Mouse (Mus musculus) inflammation-experienced regulatory T-cells (primary cell): ENCODE results near the gene 1700025B11Rik. TPM values are rescaled to one million over a fixed set of nuclear protein-coding genes. Genes with fewer than 3 reads are reported as not detected.

ENCODE experiments used
- polyA plus RNA-seq, 2 experiments: library from polyadenylated mRNA; unstranded; fragments of 100-300 nt; shearing (Covaris generic); gene quantifications; one replicate each; pipeline ENCODE4 v1.2.1; 2017

Gene 1700025B11Rik
- not detected for polyA plus RNA-seq

GRCm38 (mm10) chr15:77561792-77562191 lies at the start of gene 1700025B11Rik:
Gene 1700025B11Rik, minus strand, starts transcription at chr15:77561892.

DNA sequence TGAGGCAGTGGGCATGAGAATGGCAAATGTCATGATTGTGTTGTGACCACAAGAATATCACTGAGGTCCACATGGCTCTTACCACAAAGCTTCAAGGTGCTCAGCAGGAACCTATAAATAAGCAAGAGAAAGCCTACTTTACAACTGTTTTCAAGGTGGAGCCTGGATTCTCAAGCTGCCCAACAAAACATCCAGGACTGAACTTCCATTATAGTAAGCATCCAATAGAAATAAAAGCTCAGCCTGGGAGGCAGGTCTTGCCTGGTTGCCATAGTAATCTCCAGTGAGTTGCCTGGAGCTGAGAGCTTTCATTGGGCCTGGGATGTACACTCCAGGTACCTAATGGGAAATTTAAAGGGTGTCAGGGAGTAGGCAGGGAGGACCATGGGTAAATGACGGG lies 37.3 kb upstream of the 1700025B11Rik start, which contains the start of gene Gm36245:
Gene Gm36245, plus strand, starts transcription at position 301 of the 400 bp plus-strand sequence.

DNA sequence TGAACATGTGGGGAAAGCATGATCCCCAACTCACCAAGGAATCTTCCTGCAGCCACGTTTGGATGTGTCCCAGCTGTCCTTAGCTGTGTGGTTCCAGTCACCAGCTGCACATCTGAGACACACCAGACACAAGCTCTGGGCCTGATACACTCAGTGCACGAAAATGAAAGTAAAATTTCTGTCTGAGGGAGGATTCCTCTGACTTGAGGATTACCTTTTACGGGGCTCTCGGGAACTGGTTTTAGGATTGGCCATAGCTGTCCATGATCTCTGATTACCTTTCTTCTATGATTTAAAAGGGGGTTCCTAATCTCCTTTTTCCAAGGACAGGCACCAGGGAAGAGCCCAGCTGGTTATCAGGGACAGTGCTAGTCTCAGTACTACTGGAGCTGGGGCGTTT lies 34.3 kb upstream of the 1700025B11Rik start, which contains the start of gene Apol10b:
Gene Apol10b, minus strand, starts transcription at position 165 of the 400 bp plus-strand sequence.

DNA sequence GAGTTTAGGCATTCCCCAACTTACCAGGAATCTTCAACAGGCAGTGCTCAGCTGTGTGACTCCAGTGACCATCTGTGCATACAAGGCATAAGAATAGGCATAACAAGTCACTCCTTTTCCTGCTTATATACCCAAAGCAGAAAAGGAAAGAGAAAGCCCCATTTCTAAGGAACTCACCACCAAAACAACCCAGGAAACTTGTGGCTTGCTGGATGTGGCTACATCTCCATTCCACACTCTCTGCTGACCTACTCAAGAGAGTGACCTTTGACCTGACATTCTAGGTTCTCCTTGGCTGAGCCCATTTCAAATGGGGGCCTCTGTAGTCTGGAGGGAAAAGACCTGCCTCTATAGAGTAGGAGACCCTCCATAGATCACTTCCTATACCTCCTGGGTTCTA lies 28.5 kb downstream of the 1700025B11Rik start, which contains the start of gene Apol7c:
Gene Apol7c, minus strand, starts transcription at position 101 of the 400 bp plus-strand sequence.

Other genes with a start within 250 kb of the 1700025B11Rik start
- gene Apol7a, start 162.8 kb downstream of the 1700025B11Rik start, polyA plus RNA-seq = under 1 TPM in 1 of 2 experiments, not detected in 1; 0.34 TPM
- gene Apol9a, start 150.8 kb downstream of the 1700025B11Rik start, polyA plus RNA-seq = 10 to 100 TPM in 1 of 2 experiments, 1 to 10 TPM in 1; 8.1 to 16.1 TPM
- gene Apol7b, start 114.4 kb downstream of the 1700025B11Rik start, polyA plus RNA-seq = 1 to 10 TPM in 1 of 2 experiments, under 1 TPM in 1; 0.24 to 2.2 TPM
- gene Apol10a, start 84.8 kb downstream of the 1700025B11Rik start, polyA plus RNA-seq = under 1 TPM; 0.35 to 0.67 TPM
- gene Apol11a, start 53.6 kb downstream of the 1700025B11Rik start, polyA plus RNA-seq = not detected
- gene Apol7c, start 28.6 kb downstream of the 1700025B11Rik start, polyA plus RNA-seq = under 1 TPM; 0.17 to 0.43 TPM
- 1 to 10 TPM; 2.2 to 6.8 TPM for gene Apol10b, start 34.2 kb upstream of the 1700025B11Rik start, polyA plus RNA-seq
- not detected for gene Gm36245, start 37.4 kb upstream of the 1700025B11Rik start, polyA plus RNA-seq
- 1 to 10 TPM in 1 of 2 experiments, under 1 TPM in 1; 0.19 to 1.2 TPM for gene Apol11b, start 81.4 kb upstream of the 1700025B11Rik start, polyA plus RNA-seq
- 100 to 1,000 TPM in 1 of 2 experiments, 10 to 100 TPM in 1; 85.6 to 183 TPM for gene Apol7e, start 137.0 kb upstream of the 1700025B11Rik start, polyA plus RNA-seq
- 10 to 100 TPM; 12.2 to 60.8 TPM for gene Apol9b, start 167.1 kb upstream of the 1700025B11Rik start, polyA plus RNA-seq
- gene Apol8, start 195.1 kb upstream of the 1700025B11Rik start, polyA plus RNA-seq = 1 to 10 TPM in 1 of 2 experiments, under 1 TPM in 1; 0.06 to 2.9 TPM